13 mouse cellular contexts compared by ENCODE assay signal in genomic region chr8:93567086-93567485, GRCm38 (mm10). TPM values are rescaled to one million over a fixed set of nuclear protein-coding genes. Genes with fewer than 3 reads are reported as not detected.
DNase-seq lines count a peak whose midpoint lies in the region; ATAC-seq and TF ChIP-seq lines count a peak whose summit lies in the region.
"Had no signal": no experiment of that assay in that cellular context is flagged by ENCODE, and none has a peak within 500 bp of the region (broad histone marks: within the 10 kb centered on the region; RNA-seq: fewer than 3 reads in every experiment).

No protein-coding gene starts in this region.

- no peak overlapping the region for H3K4me2 ChIP-seq in hindbrain, postnatal 0 days (ENCODE audit: low read depth, low read length)
- no peak overlapping the region for H3K4me2 ChIP-seq in midbrain, postnatal 0 days (ENCODE audit: low read depth, low read length, poor library complexity, severe bottlenecking)
- H3K4me2 ChIP-seq in midbrain, embryonic 11.5 days = no peak overlapping the region
- no peak overlapping the region for H3K4me2 ChIP-seq in embryonic facial prominence, embryonic 14.5 days (ENCODE audit: low read depth, low read length)
- H3K4me2 ChIP-seq: kidney, embryonic 15.5 days had no signal

- H3K4me1 ChIP-seq in hindbrain, postnatal 0 days (ENCODE audit: insufficient read depth, low read length) = peaks cover 38% of the 10 kb centered on the region
- peaks cover 35% of the 10 kb centered on the region for H3K4me1 ChIP-seq in hindbrain, embryonic 10.5 days (replicated peaks)
- peaks cover 34% of the 10 kb centered on the region for H3K4me1 ChIP-seq in midbrain, postnatal 0 days (ENCODE audit: insufficient read depth, low read length)
- peaks cover 18% of the 10 kb centered on the region for H3K4me1 ChIP-seq in midbrain, embryonic 11.5 days (ENCODE audit: control insufficient read depth, insufficient read depth, low read length)
- peaks cover 11% of the 10 kb centered on the region for H3K4me1 ChIP-seq in embryonic facial prominence, embryonic 14.5 days (ENCODE audit: control insufficient read depth, insufficient read depth, low read length)

- H3K36me3 ChIP-seq in hindbrain, postnatal 0 days (ENCODE audit: insufficient read depth, low read length) = no peaks in the 10 kb centered on the region
- no peaks in the 10 kb centered on the region for H3K36me3 ChIP-seq in hindbrain, embryonic 10.5 days
- no peaks in the 10 kb centered on the region for H3K36me3 ChIP-seq in midbrain, postnatal 0 days (ENCODE audit: insufficient read depth, low read length)
- H3K36me3 ChIP-seq in midbrain, embryonic 11.5 days (ENCODE audit: control insufficient read depth, insufficient read depth, low read length) = no peaks in the 10 kb centered on the region
- H3K36me3 ChIP-seq in embryonic facial prominence, embryonic 14.5 days (ENCODE audit: control insufficient read depth, insufficient read depth, low read length) = no peaks in the 10 kb centered on the region
- H3K36me3 ChIP-seq: kidney, embryonic 15.5 days had no signal

- no peaks in the 10 kb centered on the region for H3K9me3 ChIP-seq in hindbrain, postnatal 0 days (ENCODE audit: low read length)
- H3K9me3 ChIP-seq in hindbrain, embryonic 10.5 days = peaks cover 6% of the 10 kb centered on the region; the same call in 1 of the 2 replicates
- no peaks in the 10 kb centered on the region for H3K9me3 ChIP-seq in midbrain, postnatal 0 days (ENCODE audit: low read length)
- peaks cover 5% of the 10 kb centered on the region; the same call in 1 of the 2 replicates for H3K9me3 ChIP-seq in midbrain, embryonic 11.5 days (ENCODE audit: control insufficient read depth, low read length)
- H3K9me3 ChIP-seq in embryonic facial prominence, embryonic 14.5 days (ENCODE audit: control insufficient read depth, low read length) = peaks cover 14% of the 10 kb centered on the region
- H3K9me3 ChIP-seq: kidney, embryonic 15.5 days had no signal

- 30% methylated on average over 9 of the region's 9 CpGs for WGBS in hindbrain, postnatal 0 days
- 86% methylated on average over 9 of the region's 9 CpGs for WGBS in hindbrain, embryonic 10.5 days
- 68% methylated on average over 9 of the region's 9 CpGs for WGBS in midbrain, postnatal 0 days
- WGBS in midbrain, embryonic 11.5 days = 89% methylated on average over 9 of the region's 9 CpGs
- WGBS in embryonic facial prominence, embryonic 14.5 days = 36% methylated on average over 9 of the region's 9 CpGs

- H3K27ac ChIP-seq in hindbrain, postnatal 0 days = no peak overlapping the region; the same call in 1 of the 2 replicates
- H3K27ac ChIP-seq in hindbrain, embryonic 10.5 days = no peak overlapping the region
- H3K27ac ChIP-seq in midbrain, postnatal 0 days (ENCODE audit: low read depth, low read length) = no peak overlapping the region
- no peak overlapping the region for H3K27ac ChIP-seq in midbrain, embryonic 11.5 days (ENCODE audit: low read depth, low read length)
- no peak overlapping the region for H3K27ac ChIP-seq in embryonic facial prominence, embryonic 14.5 days (replicated peaks; ENCODE audit: low read depth, low read length)
- H3K27ac ChIP-seq: kidney, embryonic 15.5 days had no signal

- ATAC-seq in hindbrain, postnatal 0 days = 0 out of 2 replicates have a peak, but pooled peaks have one; percentile 19
- no peak for ATAC-seq in midbrain, postnatal 0 days (ENCODE audit: low FRiP score)
- no peak for ATAC-seq in midbrain, embryonic 11.5 days (ENCODE audit: low FRiP score)
- no peak for ATAC-seq in embryonic facial prominence, embryonic 14.5 days (ENCODE audit: low read depth)
- ATAC-seq in CD4-positive, CD25-positive, alpha-beta regulatory T cell, adult 4 months = no peak

- no peaks in the 10 kb centered on the region for H3K27me3 ChIP-seq in hindbrain, postnatal 0 days (ENCODE audit: insufficient read depth, low read length)
- no peaks in the 10 kb centered on the region for H3K27me3 ChIP-seq in hindbrain, embryonic 10.5 days (ENCODE audit: insufficient read depth, poor library complexity, severe bottlenecking)
- H3K27me3 ChIP-seq in midbrain, postnatal 0 days (ENCODE audit: insufficient read depth, low read length) = no peaks in the 10 kb centered on the region
- no peaks in the 10 kb centered on the region for H3K27me3 ChIP-seq in midbrain, embryonic 11.5 days (ENCODE audit: control insufficient read depth, insufficient read depth, low read length)
- H3K27me3 ChIP-seq in embryonic facial prominence, embryonic 14.5 days (replicated peaks; ENCODE audit: control insufficient read depth, insufficient read depth, low read length) = no peaks in the 10 kb centered on the region
- H3K27me3 ChIP-seq: kidney, embryonic 15.5 days had no signal

- H3K9ac ChIP-seq in hindbrain, postnatal 0 days (replicated peaks; ENCODE audit: low read length) = no peak overlapping the region
- H3K9ac ChIP-seq in midbrain, postnatal 0 days (replicated peaks; ENCODE audit: low read length, poor library complexity, severe bottlenecking) = no peak overlapping the region
- H3K9ac ChIP-seq in midbrain, embryonic 11.5 days (ENCODE audit: low read length) = no peak overlapping the region
- H3K9ac ChIP-seq in embryonic facial prominence, embryonic 14.5 days (ENCODE audit: low read depth, low read length) = no peak overlapping the region
- H3K9ac ChIP-seq: kidney, embryonic 15.5 days had no signal

- DNase-seq in hindbrain, postnatal 0 days (ENCODE audit: low spot score) = peak; percentile 83
- DNase-seq in hindbrain, embryonic 10.5 days (ENCODE audit: low spot score) = no peak
- DNase-seq in midbrain, postnatal 0 days (ENCODE audit: low spot score) = peak; percentile 84
- no peak for DNase-seq in midbrain, embryonic 11.5 days (ENCODE audit: low spot score, missing footprints)
- peak; percentile 70 for DNase-seq in embryonic facial prominence, embryonic 14.5 days (ENCODE audit: low spot score)
- peak; percentile 71 for DNase-seq in layer of hippocampus, adult 9-11 months
- no peak for DNase-seq in gastrocnemius, adult 8-10 months (ENCODE audit: low spot score in 2 of 2)
- DNase-seq: embryo, embryonic 11 days; liver had no signal

- H3K4me3 ChIP-seq in hindbrain, postnatal 0 days (ENCODE audit: low read length) = no peak overlapping the region
- no peak overlapping the region for H3K4me3 ChIP-seq in hindbrain, embryonic 10.5 days
- H3K4me3 ChIP-seq in midbrain, postnatal 0 days (ENCODE audit: low read depth, low read length) = no peak overlapping the region
- H3K4me3 ChIP-seq in midbrain, embryonic 11.5 days (ENCODE audit: low read depth, low read length) = no peak overlapping the region
- no peak overlapping the region for H3K4me3 ChIP-seq in embryonic facial prominence, embryonic 14.5 days (ENCODE audit: low read depth, low read length)
- H3K4me3 ChIP-seq: kidney, embryonic 15.5 days had no signal

- no peak for TF ChIP-seq CTCF in hindbrain, postnatal 0 days (IDR thresholded peaks at IDR 0.05; ENCODE audit: low read depth)
- TF ChIP-seq CTCF in midbrain, postnatal 0 days (IDR thresholded peaks at IDR 0.05) = no peak

RNA-seq across cellular contexts. Expression of gene Ces5a, which starts 31.5 kb away (rescaled TPM):
- 0.43 and 3.5 TPM in 2 replicates for total RNA-seq in hindbrain, postnatal 0 days (2014; rRNA removed)
- polyA plus RNA-seq in hindbrain, postnatal 0 days (2015; fragmentation: Nextera tagmentation; extraction: Ambion mirVana) = 0.73 and 1.2 TPM in 2 replicates
- polyA plus RNA-seq in hindbrain, embryonic 10.5 days (2016; fragmentation: Nextera tagmentation; extraction: Ambion mirVana) = 0.12 and 0.21 TPM in 2 replicates
- 0.61 and 0.77 TPM in 2 replicates for total RNA-seq in midbrain, postnatal 0 days (2014; rRNA removed)
- 0.38 and 0.59 TPM in 2 replicates for polyA plus RNA-seq in midbrain, postnatal 0 days (2015; fragmentation: Nextera tagmentation; extraction: Ambion mirVana)
- polyA plus RNA-seq in midbrain, embryonic 11.5 days (2014; fragmentation: Nextera tagmentation; extraction: Ambion mirVana) = not detected in 2 replicates
- 0.16 and 0.42 TPM in 2 replicates for polyA plus RNA-seq in embryonic facial prominence, embryonic 14.5 days (2014; fragmentation: Nextera tagmentation; extraction: Ambion mirVana)
- polyA plus RNA-seq in CD4-positive, CD25-positive, alpha-beta regulatory T cell, adult 4 months (2017; shearing (Covaris generic)) = not detected
- total RNA-seq in gastrocnemius, adult 8-10 months (2022) = under 1 TPM in 3 of 4 experiments, not detected in 1; 0.20 to 0.86 (median 0.22) TPM
- total RNA-seq: heart, adult 8-10 months had no signal
- polyA plus RNA-seq: hindbrain, embryonic 11.5 days; kidney, embryonic 15.5 days had no signal

Comparison
In these comparisons a context has a peak if more than half of its experiments do, and no peak if none do; other contexts are left out.
1. DNase-seq: peak in hindbrain, postnatal 0 days (single experiment), midbrain, postnatal 0 days (single experiment), embryonic facial prominence, embryonic 14.5 days (single experiment) and layer of hippocampus, adult 9-11 months (single experiment); none in hindbrain, embryonic 10.5 days (single experiment), midbrain, embryonic 11.5 days (single experiment) and gastrocnemius, adult 8-10 months (0 of 2).